Mouse (Mus musculus): ENCODE data around the gene Tmf1.

Gene Tmf1

DNA sequence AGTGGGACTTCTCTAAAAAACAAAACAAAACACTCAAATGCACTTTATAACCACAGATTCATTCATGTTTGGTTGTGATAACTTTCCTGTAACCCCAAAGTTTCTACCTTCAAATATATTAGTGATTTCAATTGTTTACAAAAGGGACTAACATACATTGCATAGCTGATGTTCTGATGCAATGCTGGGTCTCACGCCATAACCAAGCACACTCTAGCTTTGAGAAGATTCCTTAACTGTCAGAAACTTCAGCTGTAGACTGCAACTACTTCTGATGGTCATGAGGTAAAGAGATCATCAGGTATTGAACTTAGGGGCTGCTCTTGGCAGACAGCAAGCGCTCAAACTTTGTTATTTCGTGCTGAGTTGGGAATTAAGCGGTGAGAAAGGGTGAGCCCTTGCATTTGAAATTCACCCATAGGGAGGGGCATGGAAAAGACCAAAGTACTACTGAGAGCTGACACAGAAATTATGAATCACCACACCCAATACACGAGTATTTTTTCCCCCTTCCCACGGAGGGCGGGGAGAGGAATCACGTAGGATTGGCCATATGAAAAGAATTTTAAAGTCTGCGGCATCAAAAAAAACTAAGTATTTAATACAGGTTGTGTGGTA lies 25.4 kb upstream of the Tmf1 start:
- DNase-seq (ENCODE audit: low spot score in 2 of 2), result no peak

DNA sequence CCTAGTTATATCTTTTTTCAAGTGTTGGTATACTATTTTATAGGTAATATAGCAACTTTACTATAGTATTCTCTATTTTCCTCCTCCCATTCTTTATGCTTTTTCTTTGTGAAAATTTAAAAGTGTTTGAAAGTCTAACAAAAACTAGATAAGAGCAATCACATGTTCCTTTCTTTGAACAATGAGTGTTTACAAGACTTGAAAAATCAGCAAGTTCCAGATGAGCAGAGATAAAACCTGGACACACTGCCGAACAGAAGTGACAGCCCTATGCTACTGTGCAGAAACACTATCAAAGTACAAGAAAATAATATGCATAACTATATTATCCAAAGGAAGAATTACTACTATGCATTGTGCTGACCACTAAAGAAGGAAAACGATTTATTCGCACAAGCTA lies 23.6 kb upstream of the Tmf1 start:
- no peak for DNase-seq (ENCODE audit: low spot score in 2 of 2)

DNA sequence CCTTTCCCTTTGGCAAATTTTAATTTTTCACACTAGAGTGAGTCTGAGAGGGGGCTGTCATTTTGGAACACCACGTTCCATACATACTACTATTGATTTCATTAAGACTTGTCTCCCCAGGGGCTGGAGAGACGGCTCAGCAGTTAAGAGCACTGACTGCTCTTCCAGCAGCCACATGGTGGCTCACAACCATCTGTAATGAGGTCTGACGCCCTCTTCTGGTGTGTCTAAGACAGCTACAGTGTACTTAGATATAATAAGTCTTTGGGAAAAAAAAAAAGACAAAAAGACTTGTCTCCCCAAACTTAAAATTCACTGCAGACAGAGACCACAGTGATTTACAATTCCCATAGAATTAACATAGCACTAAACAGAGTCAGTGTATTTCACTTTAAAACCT lies 21.5 kb upstream of the Tmf1 start:
- DNase-seq (ENCODE audit: low spot score in 2 of 2), result no peak

DNA sequence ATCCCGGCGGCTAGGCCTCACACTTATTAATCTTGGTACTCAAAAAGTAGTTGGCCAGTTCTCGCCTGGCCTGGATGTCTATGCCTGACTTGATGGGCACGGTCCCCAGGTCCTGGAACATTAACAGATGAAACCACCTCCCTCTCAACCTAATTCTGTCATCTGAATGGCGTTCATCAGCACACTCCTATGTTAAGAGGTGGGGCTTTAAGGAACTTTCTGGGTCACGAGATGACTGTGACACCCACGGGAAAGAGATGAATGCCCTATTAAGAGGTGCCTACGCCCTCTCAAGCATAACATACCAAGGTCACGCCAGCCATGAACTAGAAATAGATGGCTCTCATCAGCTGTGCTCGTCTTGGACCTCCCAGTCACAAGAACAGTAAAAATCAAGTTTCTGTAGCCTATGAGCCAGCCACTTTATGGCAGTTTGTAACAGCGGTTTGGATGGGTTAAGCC lies 476 bp upstream of the Tmf1 start:
- peak in 1 of 2 experiments; percentile 48 for DNase-seq (ENCODE audit: low spot score in 2 of 2)

DNA sequence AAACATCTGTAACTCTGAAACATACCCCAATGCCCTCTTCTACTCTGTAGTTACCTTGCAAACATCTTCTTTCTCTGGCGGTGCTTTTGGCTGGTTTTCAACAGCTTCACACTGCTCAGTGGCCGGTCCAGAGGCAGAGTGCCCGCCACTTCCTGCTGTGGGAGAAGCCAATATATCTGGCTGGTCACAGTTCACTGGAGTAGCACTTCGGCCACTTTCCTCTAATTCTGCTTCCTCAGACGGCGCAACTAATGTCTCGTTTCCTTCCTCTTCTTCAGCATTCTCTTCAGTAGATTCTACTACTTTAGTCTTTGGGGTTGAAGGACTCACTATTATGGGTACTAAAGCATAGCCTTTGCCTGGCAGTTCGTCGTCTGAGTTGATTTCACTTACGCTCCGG lies 3.2 kb downstream of the Tmf1 start:
- DNase-seq (ENCODE audit: low spot score in 2 of 2), result peak; percentile 36 to 41

DNA sequence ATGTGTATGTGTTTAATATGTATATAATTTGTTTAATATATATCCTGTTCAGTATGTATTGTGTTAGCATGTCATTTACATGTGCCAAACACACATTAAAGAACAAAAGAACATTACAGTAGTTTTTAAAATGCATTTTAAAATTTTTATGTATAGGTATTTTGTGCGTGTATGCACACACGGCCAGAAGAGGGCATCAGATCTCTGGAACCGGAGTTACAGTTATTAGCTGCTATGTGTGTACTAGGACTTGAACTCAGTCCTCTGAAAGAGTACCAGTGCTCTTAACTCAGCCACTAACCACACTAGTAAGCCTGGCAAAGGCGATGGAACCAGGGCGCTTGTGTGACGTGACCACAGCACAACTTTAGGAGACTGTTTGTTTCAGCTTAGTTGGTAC lies 28.8 kb downstream of the Tmf1 start:
- no peak for DNase-seq (ENCODE audit: low spot score in 2 of 2)

DNA sequence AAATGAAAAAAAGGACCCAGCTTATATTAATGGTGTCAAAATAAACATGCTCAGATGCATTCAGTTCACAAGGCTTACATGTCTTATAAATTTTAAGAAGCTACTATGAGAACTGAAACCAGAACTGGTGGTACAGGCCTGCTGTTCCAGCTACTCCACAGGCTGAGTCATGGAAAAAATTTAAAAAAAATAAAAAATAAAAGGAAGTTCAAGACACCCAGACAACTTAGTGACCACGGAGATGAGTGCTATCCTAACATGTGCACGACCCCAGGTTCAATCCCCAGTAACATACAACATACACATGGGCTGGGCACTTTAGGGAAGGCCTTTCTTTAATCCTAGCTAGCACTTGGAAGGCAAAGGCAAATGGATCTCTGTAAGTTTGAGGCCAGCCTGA lies 29.2 kb downstream of the Tmf1 start:
- DNase-seq (ENCODE audit: low spot score in 2 of 2), result no peak

DNA sequence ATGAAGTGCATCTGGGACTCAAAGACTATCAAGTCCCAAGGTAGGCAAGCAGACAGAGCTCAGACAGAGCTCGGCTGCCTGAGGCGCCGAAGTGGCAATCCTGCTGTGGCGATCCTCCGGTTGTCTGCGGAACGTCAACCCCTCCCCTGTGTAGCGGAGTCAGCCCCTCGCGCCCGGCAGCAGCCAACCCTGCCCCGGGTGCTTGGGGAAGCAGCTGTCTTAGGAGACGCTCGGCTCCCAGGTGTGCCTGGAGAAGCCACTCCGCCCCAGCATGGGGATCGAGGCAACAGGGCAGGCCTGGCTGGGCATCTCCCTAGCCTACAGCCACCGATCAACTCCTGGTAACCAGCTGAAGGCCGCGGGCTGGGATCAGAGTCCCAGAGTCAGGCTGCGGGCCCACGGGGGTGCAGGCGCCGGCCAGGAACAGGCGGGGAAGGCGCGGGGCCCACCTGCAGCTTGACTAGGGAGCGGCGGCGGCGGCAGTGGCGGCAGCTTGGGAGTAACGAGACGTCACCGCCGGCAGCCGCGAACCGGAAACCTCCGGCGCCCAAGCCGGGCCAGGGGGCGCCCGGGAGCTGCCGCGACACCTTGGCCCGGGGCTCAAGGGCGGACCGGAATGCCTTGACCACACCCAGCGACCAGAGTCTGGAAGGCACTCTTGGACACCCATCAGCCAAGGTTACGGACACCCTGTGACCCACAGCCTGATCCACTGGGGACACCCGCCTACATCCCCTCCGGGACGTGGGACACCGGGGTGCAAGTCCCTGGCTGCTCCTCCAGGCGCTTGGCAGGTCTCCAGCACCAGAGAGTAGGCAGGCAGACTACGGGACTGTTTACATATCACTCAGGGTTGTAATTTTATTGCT lies 30.3 kb downstream of the Tmf1 start, which contains the start of gene Eogt:
Eogt (minus strand) TSS at position 800 of the 869 bp plus-strand sequence.
- peak; percentile 78 to 84 for DNase-seq (ENCODE audit: low spot score in 2 of 2)

DNA sequence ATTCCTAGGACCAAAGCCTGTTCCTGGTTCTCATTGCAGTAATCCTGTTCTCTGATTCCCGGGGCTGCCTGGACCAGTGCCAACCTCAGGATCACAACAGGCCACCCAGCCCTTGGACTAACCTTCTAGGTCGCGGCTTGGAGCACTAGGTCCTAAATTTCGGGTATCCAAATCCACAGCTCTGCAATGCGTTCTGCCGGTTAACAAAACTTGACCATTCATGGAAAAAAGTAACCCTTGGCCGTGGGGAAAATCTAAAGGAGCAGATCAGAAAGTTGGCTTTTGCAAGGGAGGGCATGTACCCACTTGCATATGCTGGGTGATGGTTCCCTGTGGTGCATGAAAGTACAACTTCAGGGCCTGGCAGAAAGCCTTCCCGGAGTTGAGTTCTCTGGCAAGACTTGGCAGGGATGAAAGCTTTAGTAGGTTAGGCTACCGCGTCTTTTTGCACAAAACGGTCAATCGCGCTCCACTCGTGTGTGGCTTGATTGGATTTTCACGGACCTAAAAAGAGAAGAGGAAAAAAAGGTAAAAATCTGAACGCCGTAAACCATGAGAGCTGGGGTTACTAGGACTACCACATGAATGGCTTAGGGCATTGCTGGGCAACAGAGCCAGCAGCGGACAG lies 31.1 kb downstream of the Tmf1 start:
- peak; percentile 72 to 73 for DNase-seq (ENCODE audit: low spot score in 2 of 2)

DNA sequence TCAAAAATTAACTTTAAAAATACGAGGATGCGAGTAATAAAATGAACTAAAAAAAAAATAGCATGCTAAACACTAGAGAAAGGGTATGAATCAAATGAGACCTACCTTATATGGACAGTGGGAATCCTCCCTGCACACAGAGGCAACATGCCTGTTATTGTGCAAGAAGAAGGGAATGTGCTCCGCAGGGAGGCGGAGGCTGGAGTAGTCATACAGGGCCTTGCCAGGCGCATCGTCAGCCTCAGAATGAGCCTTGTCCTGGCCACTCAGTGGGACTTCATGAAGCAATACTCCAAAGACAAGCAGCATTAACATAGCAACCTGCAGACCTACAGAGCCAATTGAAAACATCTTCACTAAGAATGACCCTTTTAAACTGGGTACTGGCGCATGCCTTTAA lies 33.8 kb downstream of the Tmf1 start:
- DNase-seq (ENCODE audit: low spot score in 2 of 2), result no peak

DNA sequence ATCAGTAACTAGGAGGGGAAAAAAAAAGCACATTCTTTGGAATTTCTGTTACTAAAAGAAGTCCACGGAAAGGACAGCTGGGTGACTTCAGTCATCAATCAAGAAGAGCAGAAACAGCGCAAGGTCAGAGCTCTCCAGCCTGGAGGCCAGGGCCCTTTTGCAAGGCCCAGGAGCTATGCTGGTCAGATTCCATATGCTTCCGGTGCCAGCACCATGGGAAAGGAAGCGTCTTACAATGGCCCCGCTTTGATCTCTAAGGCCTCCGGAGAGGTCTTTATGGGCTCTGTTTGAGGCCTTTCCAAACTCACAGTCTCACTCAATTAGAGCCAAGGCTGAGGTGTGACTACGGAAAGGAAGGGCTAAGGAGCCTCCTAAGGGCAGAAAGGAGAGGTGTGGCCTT lies 34.6 kb downstream of the Tmf1 start:
- peak; percentile 36 to 52 for DNase-seq (ENCODE audit: low spot score in 2 of 2)

DNA sequence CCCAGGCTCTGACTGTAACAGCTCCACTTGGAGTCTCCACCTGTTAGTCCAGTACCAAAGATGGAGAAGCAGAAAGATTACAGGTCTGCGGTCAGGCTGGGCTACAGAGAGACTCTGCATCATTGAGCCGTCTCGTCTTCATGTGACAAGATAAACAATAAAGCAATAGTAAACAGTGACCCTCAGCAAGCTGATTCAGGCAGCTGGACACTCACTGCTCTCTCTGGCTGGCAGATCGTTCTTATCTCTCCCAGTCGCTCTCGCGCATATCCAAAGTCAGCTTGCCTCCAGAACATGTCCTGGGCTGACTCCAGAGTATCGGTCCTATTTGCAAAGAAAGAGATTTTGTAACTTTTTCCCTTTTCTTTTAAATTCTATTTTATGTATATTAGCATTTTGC lies 36.3 kb downstream of the Tmf1 start:
- DNase-seq (ENCODE audit: low spot score in 2 of 2), result no peak

DNA sequence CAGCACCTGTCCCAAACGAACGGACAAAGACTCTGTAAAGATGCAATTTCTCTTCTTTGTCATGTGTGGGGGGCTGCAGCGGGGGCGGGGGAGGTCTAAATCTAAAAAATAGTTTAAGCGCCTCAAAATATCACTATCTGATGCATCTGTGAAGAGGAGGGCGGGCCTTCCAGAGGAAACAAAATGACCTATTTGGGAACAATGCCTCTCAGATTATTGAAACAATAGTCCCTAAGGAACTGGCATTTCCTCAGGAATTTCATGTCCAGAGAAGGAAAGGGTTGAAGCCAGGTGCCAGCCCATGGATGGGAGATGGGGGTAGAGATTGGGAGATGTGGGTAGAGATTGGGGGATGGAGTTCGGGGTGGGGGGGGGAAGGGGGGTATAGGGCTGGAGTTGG lies 37.1 kb downstream of the Tmf1 start:
- DNase-seq (ENCODE audit: low spot score in 2 of 2), result no peak

DNA sequence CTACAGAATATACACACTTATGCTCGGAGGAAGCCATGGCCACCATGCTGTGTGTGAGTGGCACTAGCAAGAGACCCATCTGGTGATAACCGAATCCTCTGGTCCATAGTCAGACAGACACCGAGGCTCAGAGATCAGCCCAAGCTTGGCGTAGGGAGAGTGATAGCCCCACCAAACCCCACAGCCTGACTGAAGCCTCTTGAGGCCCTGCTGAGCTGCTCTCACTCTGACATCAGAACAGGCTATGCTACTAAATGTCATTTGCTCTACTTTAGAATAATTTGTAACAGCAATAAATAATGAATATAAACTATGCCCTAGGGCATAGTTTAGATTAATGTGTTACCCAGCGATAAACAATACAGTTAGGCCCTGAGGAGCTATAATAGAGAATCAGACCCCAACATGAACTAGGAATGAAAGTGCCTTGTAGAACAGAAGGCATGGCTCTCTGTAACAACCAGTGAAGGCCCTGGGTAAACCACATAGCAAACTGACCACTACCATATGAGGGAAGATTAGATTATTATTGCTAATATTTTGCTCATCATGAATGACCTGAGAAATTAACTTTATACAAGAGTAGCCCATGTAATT lies 46.1 kb downstream of the Tmf1 start:
- peak in 1 of 2 experiments; percentile 16 for DNase-seq (ENCODE audit: low spot score in 2 of 2)

DNA sequence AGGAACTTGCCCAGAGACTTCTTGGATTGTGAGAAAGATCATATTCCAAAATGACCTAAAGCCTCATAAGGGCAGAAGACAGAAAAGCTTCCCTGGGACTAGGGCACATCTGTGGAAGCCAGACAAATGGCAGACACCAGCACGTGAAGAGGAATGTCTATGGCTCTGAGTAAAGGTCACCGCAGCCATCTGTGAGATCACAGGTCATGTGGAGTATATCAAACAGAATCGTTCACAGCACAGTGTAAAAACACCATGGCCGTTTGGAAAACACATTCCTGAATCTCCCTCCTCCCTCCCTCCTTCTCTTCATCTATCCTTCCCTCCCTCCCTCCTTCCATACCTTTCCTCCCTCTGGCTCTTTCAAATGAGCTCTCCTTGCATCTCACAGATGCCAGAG lies 47.1 kb downstream of the Tmf1 start:
- DNase-seq (ENCODE audit: low spot score in 2 of 2), result no peak

DNA sequence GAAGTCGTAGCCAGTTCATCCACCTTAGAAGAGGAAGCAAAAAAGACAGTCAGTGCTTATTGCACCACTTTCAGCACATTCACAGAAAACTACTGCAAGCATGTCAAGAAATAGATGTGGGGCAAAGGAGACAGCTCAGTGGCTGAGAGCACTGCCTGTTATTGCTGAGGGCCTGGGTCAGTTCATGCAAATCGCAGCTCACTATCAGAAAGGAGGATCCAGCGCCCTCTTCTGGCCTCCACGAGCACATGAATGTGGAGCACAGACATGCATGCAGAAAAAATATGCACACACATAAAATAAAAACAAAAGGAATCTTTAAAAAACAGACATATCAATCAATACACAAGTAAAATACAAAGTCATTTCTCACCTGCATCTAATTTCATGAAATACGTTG lies 47.9 kb downstream of the Tmf1 start:
- DNase-seq (ENCODE audit: low spot score in 2 of 2), result peak in 1 of 2 experiments; percentile 16

DNA sequence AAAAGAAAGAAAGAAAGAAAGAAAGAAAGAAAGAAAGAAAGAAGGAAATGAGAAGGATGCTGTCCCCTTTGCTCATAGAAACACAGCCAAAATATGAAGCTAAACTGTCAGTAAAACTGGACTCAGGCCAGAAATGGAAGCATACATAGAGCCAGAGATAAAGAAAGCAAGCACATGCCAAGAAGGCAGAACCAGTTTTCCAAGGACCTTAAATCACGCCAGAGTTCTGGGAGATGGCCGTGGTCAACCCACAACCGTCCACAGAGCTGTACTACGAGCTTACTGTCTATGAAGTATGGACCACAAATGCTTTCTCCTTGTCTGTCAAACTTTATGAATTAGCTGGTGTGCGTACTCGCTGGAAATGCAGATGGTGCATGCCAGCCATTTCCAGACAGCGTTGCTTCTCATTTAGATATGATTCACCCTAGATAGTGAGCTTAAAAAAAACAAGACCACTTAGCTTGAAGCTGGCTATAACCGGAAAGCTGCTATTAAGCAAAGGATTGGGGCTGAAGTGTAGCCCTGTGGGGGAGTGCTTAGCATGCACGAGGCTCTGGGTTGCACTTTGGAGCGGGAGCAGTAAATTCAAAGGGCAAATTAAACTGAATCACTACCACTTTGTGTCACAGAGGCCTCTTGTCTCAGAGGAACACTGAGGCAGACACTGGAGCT lies 54.4 kb downstream of the Tmf1 start:
- DNase-seq (ENCODE audit: low spot score in 2 of 2), result no peak

DNA sequence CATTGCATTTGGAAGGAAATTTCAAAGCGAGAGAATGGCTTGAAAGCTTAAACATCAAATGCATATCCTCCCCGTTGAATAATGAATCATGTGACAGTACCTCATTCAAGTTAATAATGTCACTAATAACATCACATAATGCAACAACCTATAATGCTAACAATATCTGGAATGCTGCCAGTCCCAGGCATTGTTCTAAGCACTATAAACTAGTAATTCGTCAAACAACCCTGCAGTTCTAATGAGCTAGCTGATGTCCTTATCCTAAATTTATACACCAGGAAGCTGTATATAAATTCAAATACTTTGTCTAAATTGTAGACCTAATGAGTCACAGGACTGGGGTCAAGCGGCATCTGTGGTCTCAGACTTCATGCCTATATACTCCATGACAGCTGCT lies 58.0 kb downstream of the Tmf1 start:
- no peak for DNase-seq (ENCODE audit: low spot score in 2 of 2)

DNA sequence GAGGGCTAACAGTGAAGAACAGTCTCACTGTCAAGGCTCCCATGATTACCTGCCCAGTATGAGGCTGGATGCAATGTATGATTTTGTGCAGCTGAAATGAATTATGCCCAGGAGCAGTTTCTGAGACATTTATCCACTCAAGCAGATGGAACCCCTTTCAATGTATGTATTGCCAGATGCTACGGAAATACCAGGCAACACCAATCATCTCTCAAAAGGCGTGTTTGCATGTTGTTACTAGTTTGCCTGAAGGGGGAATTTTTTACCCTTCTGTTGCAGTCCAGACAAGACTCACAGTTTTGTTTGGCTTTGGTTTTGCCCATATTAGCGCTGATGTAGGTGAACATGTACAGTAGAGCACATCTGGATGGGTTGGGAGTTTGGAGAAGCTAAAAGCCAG lies 60.6 kb downstream of the Tmf1 start:
- no peak for DNase-seq (ENCODE audit: low spot score in 2 of 2)

DNA sequence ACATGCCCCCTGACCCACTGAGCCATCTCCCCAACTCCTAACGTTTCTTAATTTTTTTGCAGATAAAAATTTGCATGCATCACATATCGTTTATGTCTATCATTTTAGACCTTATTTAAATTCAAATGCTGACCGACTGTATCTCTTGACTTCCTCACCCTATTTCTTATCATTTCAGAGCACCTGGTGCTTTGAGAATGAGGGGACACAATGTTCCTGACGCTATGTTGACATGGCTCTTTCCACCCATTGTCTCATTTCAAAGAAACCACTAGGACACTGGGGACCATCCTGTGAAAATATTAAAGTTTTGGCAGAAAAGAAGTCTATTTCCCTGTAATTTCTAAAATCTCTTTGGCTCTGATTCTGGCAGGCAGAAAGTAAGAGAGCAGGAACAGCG lies 62.0 kb downstream of the Tmf1 start:
- DNase-seq (ENCODE audit: low spot score in 2 of 2), result no peak

DNA sequence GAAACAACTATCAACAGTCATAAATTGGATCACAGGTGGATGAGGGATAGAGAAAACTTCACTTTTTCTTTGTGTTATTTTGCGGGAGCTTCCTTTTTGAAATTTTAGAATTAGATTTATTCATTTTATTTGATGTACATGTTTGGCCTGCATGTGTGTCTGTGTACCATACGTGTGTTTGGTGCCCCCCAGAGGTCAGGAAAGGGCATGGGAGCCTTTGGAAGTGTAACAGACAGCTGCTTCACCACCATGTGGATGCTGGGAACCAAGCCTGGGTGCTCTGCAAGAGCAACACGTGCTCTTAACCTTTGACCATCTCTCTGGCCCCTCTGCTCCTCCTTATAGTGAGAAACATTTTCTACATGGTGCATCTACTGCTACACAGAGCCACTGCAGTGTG lies 64.1 kb downstream of the Tmf1 start:
- DNase-seq (ENCODE audit: low spot score in 2 of 2), result no peak

DNA sequence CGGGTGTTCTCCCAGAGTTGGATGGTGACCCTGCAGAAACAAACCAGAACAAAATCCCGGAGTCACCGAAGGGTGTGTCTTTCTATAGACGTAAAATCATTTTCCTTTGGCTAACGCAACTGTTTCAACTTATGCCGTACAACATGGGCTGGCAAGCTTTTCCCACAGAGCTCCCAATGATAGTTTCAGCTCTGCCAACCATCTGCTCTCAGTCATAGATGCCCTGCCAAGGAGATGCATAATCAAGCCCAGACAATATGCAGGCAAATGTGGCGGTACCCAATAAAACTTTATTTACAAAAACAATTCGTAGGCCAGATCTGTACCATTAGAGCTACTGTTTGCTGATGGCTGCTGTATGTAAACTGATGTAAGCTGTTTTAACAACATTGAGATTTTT lies 66.7 kb downstream of the Tmf1 start:
- DNase-seq (ENCODE audit: low spot score in 2 of 2), result peak; percentile 68 to 72
